Mouse (Mus musculus) small intestine, adult 2 months (tissue): Measurements from ENCODE around the gene 9130230L23Rik.

ENCODE experiments used
- CTCF ChIP-seq: fragments of 200-500 bp; IDR thresholded peaks from 2 replicates; pipeline ENCODE4 v1.5.1; 2012; ENCODE audit warnings: low read depth, mild to moderate bottlenecking, control low read depth, inconsistent platforms, low read length, moderate library complexity, mixed read lengths; ENCODE audit not compliant: insufficient replicate concordance, insufficient read length; ENCODE audit errors: extremely low read depth
- POLR2A ChIP-seq: fragments of 200-500 bp; IDR thresholded peaks from 2 replicates; pipeline ENCODE4 v1.6.1; 2012; ENCODE audit warnings: low read depth, mild to moderate bottlenecking, control low read depth, inconsistent platforms, low read length, moderate library complexity

GRCm38 (mm10) chr5:65951513-65951909 lies 52.6 kb downstream of the 9130230L23Rik start:
- no peak for TF ChIP-seq CTCF
- TF ChIP-seq POLR2A, result no peak
